In genomic region chr4:47424376-47424775, GRCm38 (mm10) we compare ENCODE assay signal across 15 mouse cellular contexts. TPM values are rescaled to one million over a fixed set of nuclear protein-coding genes. Genes with fewer than 3 reads are reported as not detected.
DNase-seq lines count a peak whose midpoint lies in the region; ATAC-seq lines count a peak whose summit lies in the region.
"Had no signal": no experiment of that assay in that cellular context is flagged by ENCODE, and none has a peak within 500 bp of the region (broad histone marks: within the 10 kb centered on the region; RNA-seq: fewer than 3 reads in every experiment).

No protein-coding gene starts in this region.

- H3K27me3 ChIP-seq in kidney, embryonic 14.5 days (ENCODE audit: control insufficient read depth, insufficient read depth, low read length) = 0 out of 2 replicates have a peak, but pooled peaks cover 5% of the 10 kb centered on the region
- no peaks in the 10 kb centered on the region for H3K27me3 ChIP-seq in hindbrain, embryonic 15.5 days
- H3K27me3 ChIP-seq in neural tube, embryonic 13.5 days = peaks cover 17% of the 10 kb centered on the region

- H3K36me3 ChIP-seq in kidney, embryonic 14.5 days (ENCODE audit: control insufficient read depth, insufficient read depth, low read length) = no peaks in the 10 kb centered on the region
- H3K36me3 ChIP-seq in hindbrain, embryonic 15.5 days = no peaks in the 10 kb centered on the region
- no peaks in the 10 kb centered on the region for H3K36me3 ChIP-seq in neural tube, embryonic 13.5 days

- H3K4me1 ChIP-seq in kidney, embryonic 14.5 days (ENCODE audit: control insufficient read depth, insufficient read depth, low read length) = peaks cover 20% of the 10 kb centered on the region
- peaks cover 18% of the 10 kb centered on the region; the same call in 1 of the 2 replicates for H3K4me1 ChIP-seq in hindbrain, embryonic 15.5 days (replicated peaks)
- peaks cover 17% of the 10 kb centered on the region for H3K4me1 ChIP-seq in neural tube, embryonic 13.5 days (replicated peaks)

- 2% methylated on average over 2 of the region's 2 CpGs for WGBS in kidney, embryonic 14.5 days
- WGBS in hindbrain, embryonic 15.5 days = 16% methylated on average over 2 of the region's 2 CpGs
- WGBS in neural tube, embryonic 13.5 days = 2% methylated on average over 2 of the region's 2 CpGs

- no peaks in the 10 kb centered on the region for H3K9me3 ChIP-seq in kidney, embryonic 14.5 days (ENCODE audit: control insufficient read depth, low read length)
- no peaks in the 10 kb centered on the region for H3K9me3 ChIP-seq in hindbrain, embryonic 15.5 days
- no peaks in the 10 kb centered on the region; the same call in 1 of the 2 replicates for H3K9me3 ChIP-seq in neural tube, embryonic 13.5 days

- H3K9ac ChIP-seq in kidney, embryonic 14.5 days (ENCODE audit: low read depth, low read length) = no peak overlapping the region
- no peak overlapping the region for H3K9ac ChIP-seq in hindbrain, embryonic 15.5 days
- no peak overlapping the region for H3K9ac ChIP-seq in neural tube, embryonic 13.5 days
- H3K9ac ChIP-seq: liver, embryonic 14.5 days had no signal

- no peak overlapping the region for H3K27ac ChIP-seq in kidney, embryonic 14.5 days (ENCODE audit: low read depth, low read length)
- no peak overlapping the region for H3K27ac ChIP-seq in hindbrain, embryonic 15.5 days (replicated peaks)
- no peak overlapping the region for H3K27ac ChIP-seq in neural tube, embryonic 13.5 days (replicated peaks)
- H3K27ac ChIP-seq: liver, embryonic 14.5 days had no signal

- intact Hi-C loops in left cerebral cortex, postnatal 4 days (cut with DNase I) = no loop called here

- H3K4me2 ChIP-seq in kidney, embryonic 14.5 days (replicated peaks; ENCODE audit: low read depth, low read length) = no peak overlapping the region
- no peak overlapping the region for H3K4me2 ChIP-seq in hindbrain, embryonic 15.5 days
- H3K4me2 ChIP-seq in neural tube, embryonic 13.5 days = no peak overlapping the region

- DNase-seq in kidney, postnatal 25 days = no peak
- peak; percentile 26 for DNase-seq in embryo, embryonic 11.5 days (ENCODE audit: low read depth, low spot score)
- DNase-seq in urinary bladder, adult 18-20 months (ENCODE audit: low spot score in 2 of 2) = no peak
- DNase-seq in left cerebral cortex, postnatal 4 days = no peak
- DNase-seq in thymus, postnatal 36 days = no peak
- DNase-seq: adrenal gland, postnatal 14 days; kidney, adult 2 months; layer of hippocampus, adult 9-11 months; lung, postnatal 14 days; midbrain, embryonic 14.5 days; right cerebral cortex, postnatal 25 days had no signal

- ATAC-seq in kidney, embryonic 14.5 days (ENCODE audit: low FRiP score, low TSS enrichment) = peak; percentile 64; the same call in 1 of the 2 replicates
- ATAC-seq in hindbrain, embryonic 15.5 days (ENCODE audit: low FRiP score, low read depth) = peak; percentile 58
- peak; percentile 45; the same call in 1 of the 2 replicates for ATAC-seq in neural tube, embryonic 13.5 days (ENCODE audit: low read depth)

- no peak overlapping the region for H3K4me3 ChIP-seq in kidney, embryonic 14.5 days (ENCODE audit: low read length)
- H3K4me3 ChIP-seq in hindbrain, embryonic 15.5 days = no peak overlapping the region
- no peak overlapping the region for H3K4me3 ChIP-seq in neural tube, embryonic 13.5 days

RNA-seq across cellular contexts. Expression of gene Alg2, which starts 49.8 kb away (rescaled TPM):
- polyA plus RNA-seq in kidney, embryonic 14.5 days (2014; fragmentation: Nextera tagmentation; extraction: Ambion mirVana) = 44.6 and 74.7 TPM in 2 replicates
- 322 and 332 TPM in 2 replicates for polyA plus RNA-seq in hindbrain, embryonic 15.5 days (2015; fragmentation: Nextera tagmentation; extraction: Ambion mirVana)
- polyA plus RNA-seq in neural tube, embryonic 13.5 days (2015; fragmentation: Nextera tagmentation; extraction: Ambion mirVana) = 285 and 310 TPM in 2 replicates
- total RNA-seq in left cerebral cortex, postnatal 4 days (2021) = 100 to 1,000 TPM; 169 to 175 TPM

RNA-seq across cellular contexts. Expression of gene Sec61b, which starts 50.1 kb away (rescaled TPM):
- polyA plus RNA-seq in kidney, embryonic 14.5 days (2014; fragmentation: Nextera tagmentation; extraction: Ambion mirVana) = 412 and 566 TPM in 2 replicates
- polyA plus RNA-seq in hindbrain, embryonic 15.5 days (2015; fragmentation: Nextera tagmentation; extraction: Ambion mirVana) = 251 and 277 TPM in 2 replicates
- 253 and 291 TPM in 2 replicates for polyA plus RNA-seq in neural tube, embryonic 13.5 days (2015; fragmentation: Nextera tagmentation; extraction: Ambion mirVana)
- total RNA-seq in left cerebral cortex, postnatal 4 days (2021) = 10 to 100 TPM; 82.0 to 97.7 TPM
